ENCODE assay signal across 35 mouse cellular contexts in genomic region chr8:87935088-87935680, GRCm38 (mm10). TPM values are rescaled to one million over a fixed set of nuclear protein-coding genes. Genes with fewer than 3 reads are reported as not detected.
"Had no signal": no experiment of that assay in that cellular context is flagged by ENCODE, and none has a peak within 500 bp of the region (broad histone marks: within the 10 kb centered on the region; RNA-seq: fewer than 3 reads in every experiment).

No protein-coding gene starts in this region.

- H3K9me3 ChIP-seq: limb, embryonic 10.5 days; limb, embryonic 12.5 days; limb, embryonic 13.5 days; limb, embryonic 15.5 days; liver, embryonic 12.5 days; liver, embryonic 13.5 days; liver, embryonic 15.5 days; lung, embryonic 15.5 days; megakaryocyte, embryonic 14.5 days; midbrain, embryonic 10.5 days; midbrain, embryonic 12.5 days; midbrain, embryonic 13.5 days; midbrain, embryonic 15.5 days; neural tube, embryonic 12.5 days had no signal

- H3K4me2 ChIP-seq: limb, embryonic 12.5 days; limb, embryonic 15.5 days; liver, embryonic 11.5 days; liver, embryonic 12.5 days; liver, embryonic 13.5 days; liver, embryonic 15.5 days; lung, embryonic 14.5 days; lung, embryonic 15.5 days; midbrain, embryonic 11.5 days; midbrain, embryonic 12.5 days; midbrain, embryonic 13.5 days; midbrain, embryonic 15.5 days; neural tube, embryonic 12.5 days had no signal

- H3K4me1 ChIP-seq: liver, embryonic 15.5 days had no signal

- DNase-seq: left cerebral cortex, postnatal 4 days; liver; liver, embryonic 13.5 days; liver, postnatal 0 days; lung, adult 18-20 months; lung, adult 2 months; lung, embryonic 14.5 days; lung, postnatal 10 days; lung, postnatal 14 days; lung, postnatal 36 days; lung, postnatal 4 days; midbrain, embryonic 14.5 days had no signal

- ATAC-seq: liver, embryonic 12.5 days; liver, postnatal 0 days; lung, postnatal 0 days; midbrain, embryonic 13.5 days; midbrain, embryonic 15.5 days; midbrain, embryonic 16.5 days had no signal

- H3K4me3 ChIP-seq: limb, embryonic 10.5 days; limb, embryonic 12.5 days; limb, embryonic 13.5 days; limb, embryonic 15.5 days; liver, embryonic 12.5 days; liver, embryonic 13.5 days; liver, embryonic 15.5 days; lung, embryonic 15.5 days; megakaryocyte, embryonic 14.5 days; midbrain, embryonic 10.5 days; midbrain, embryonic 12.5 days; midbrain, embryonic 13.5 days; midbrain, embryonic 15.5 days; myocyte; neural tube, embryonic 12.5 days had no signal

- H3K9ac ChIP-seq: limb, embryonic 12.5 days; limb, embryonic 13.5 days; limb, embryonic 15.5 days; liver, embryonic 12.5 days; liver, embryonic 13.5 days; liver, embryonic 14.5 days; liver, embryonic 15.5 days; liver, postnatal 0 days; lung, embryonic 14.5 days; lung, embryonic 15.5 days; midbrain, embryonic 12.5 days; midbrain, embryonic 13.5 days; midbrain, embryonic 15.5 days; neural tube, embryonic 12.5 days had no signal

- H3K27me3 ChIP-seq: limb, embryonic 12.5 days; limb, embryonic 13.5 days; limb, embryonic 15.5 days; liver, embryonic 13.5 days; lung, embryonic 15.5 days; midbrain, embryonic 12.5 days; midbrain, embryonic 13.5 days; midbrain, embryonic 15.5 days; neural tube, embryonic 12.5 days had no signal

- H3K36me3 ChIP-seq: limb, embryonic 12.5 days; limb, embryonic 13.5 days; limb, embryonic 15.5 days; liver, embryonic 12.5 days; liver, embryonic 13.5 days; liver, embryonic 15.5 days; lung, embryonic 15.5 days; midbrain, embryonic 10.5 days; midbrain, embryonic 12.5 days; midbrain, embryonic 13.5 days; midbrain, embryonic 15.5 days; neural tube, embryonic 12.5 days had no signal

- H3K27ac ChIP-seq: limb, embryonic 15.5 days; liver, embryonic 12.5 days; liver, embryonic 13.5 days; liver, embryonic 14.5 days; liver, embryonic 15.5 days; lung, embryonic 15.5 days; macrophage; midbrain, embryonic 12.5 days; midbrain, embryonic 15.5 days; neural tube, embryonic 12.5 days had no signal

RNA-seq across cellular contexts. Expression of gene Zfp423, which starts 24.2 kb away (rescaled TPM):
- total RNA-seq: megakaryocyte progenitor cell, adult 5-6 weeks; megakaryocyte-erythroid progenitor cell, adult 5-6 weeks; monocyte, adult 5-6 weeks had no signal
- polyA plus RNA-seq: macrophage had no signal
